Mouse (Mus musculus) MEL (cell line): ENCODE data around the gene Alkbh7. TPM values are rescaled to one million over a fixed set of nuclear protein-coding genes. Genes with fewer than 3 reads are reported as not detected.

ENCODE experiments used
- DNase-seq: peaks from one replicate; pipeline ENCODE4 v3.0.0; 2011; ENCODE audit warnings: low read depth, low spot score
- H3K27ac ChIP-seq: 2 replicates; pipeline ENCODE4 v1.5.1; 2012; ENCODE audit warnings: low read depth, mild to moderate bottlenecking, control low read depth, low read length, moderate library complexity; ENCODE audit not compliant: control insufficient read depth
- H3K27me3 ChIP-seq, 2 experiments: fragments of 150-350 bp in 1 of 2; sonication (generic) in 1 of 2; 2 replicates each; pipeline ENCODE4 v1.6.1; 2012; ENCODE audit warnings: low read length in 2 of 2, mild to moderate bottlenecking in 2 of 2, improper control_type of control experiment in 1 of 2, moderate library complexity in 1 of 2; ENCODE audit not compliant: insufficient read depth in 2 of 2, control insufficient read depth in 1 of 2
- H3K36me3 ChIP-seq, 2 experiments: 2 replicates each; pipeline ENCODE4 v1.6.1; 2012 to 2014; ENCODE audit warnings: low read length in 2 of 2, improper control_type of control experiment in 1 of 2, inconsistent platforms in 1 of 2, mild to moderate bottlenecking in 1 of 2; ENCODE audit not compliant: insufficient read depth in 2 of 2, control insufficient read depth in 1 of 2
- H3K4me1 ChIP-seq, 2 experiments: fragments of 150-350 bp in 1 of 2; sonication (generic) in 1 of 2; 2 replicates each; pipeline ENCODE4 v1.6.1; 2012; ENCODE audit warnings: low read length in 2 of 2, improper control_type of control experiment in 1 of 2, mild to moderate bottlenecking in 1 of 2; ENCODE audit not compliant: insufficient read depth in 2 of 2, control insufficient read depth in 1 of 2
- H3K4me3 ChIP-seq, 2 experiments: fragments of 150-350 bp in 1 of 2; sonication (generic) in 1 of 2; 2 replicates each; pipeline ENCODE4 v1.5.1; 2012; ENCODE audit warnings: low read depth in 2 of 2, low read length in 2 of 2, mild to moderate bottlenecking in 2 of 2, moderate library complexity in 2 of 2, control low read depth in 1 of 2, improper control_type of control experiment in 1 of 2; ENCODE audit not compliant: control insufficient read depth in 1 of 2, insufficient read depth in 1 of 2
- H3K79me2 ChIP-seq: 2 replicates; pipeline ENCODE4 v1.6.1; 2012; ENCODE audit warnings: mild to moderate bottlenecking, low read length, moderate library complexity; ENCODE audit not compliant: control insufficient read depth, poor library complexity, insufficient read depth
- H3K9ac ChIP-seq: 2 replicates; pipeline ENCODE4 v1.6.1; 2012; ENCODE audit warnings: low read depth, mild to moderate bottlenecking, control low read depth, low read length, moderate library complexity; ENCODE audit not compliant: control insufficient read depth, poor library complexity, severe bottlenecking
- H3K9me3 ChIP-seq: fragments of 150-350 bp; sonication (generic); replicated peaks from 2 replicates; pipeline ENCODE4 v1.6.1; 2012; ENCODE audit warnings: mild to moderate bottlenecking, low read length, improper control_type of control experiment, moderate library complexity; ENCODE audit not compliant: insufficient read depth
- BHLHE40 ChIP-seq: IDR thresholded peaks from 2 replicates; pipeline ENCODE4 v1.6.1; 2012; ENCODE audit warnings: low read depth, mild to moderate bottlenecking, inconsistent platforms, low read length, improper control_type of control experiment, borderline replicate concordance
- EP300 ChIP-seq, 2 experiments: IDR thresholded peaks; 2 replicates each; pipeline ENCODE4 v1.6.1; 2011; ENCODE audit warnings: improper control_type of control experiment in 2 of 2, low read length in 2 of 2, low read depth in 1 of 2, mild to moderate bottlenecking in 1 of 2
- ETS1 ChIP-seq: IDR thresholded peaks from 2 replicates; pipeline ENCODE4 v1.6.1; 2012; ENCODE audit warnings: low read depth, mild to moderate bottlenecking, inconsistent platforms, low read length, improper control_type of control experiment, moderate library complexity
- GABPA ChIP-seq: IDR thresholded peaks from 2 replicates; pipeline ENCODE4 v1.6.1; 2012; ENCODE audit warnings: low read depth, mild to moderate bottlenecking, inconsistent platforms, low read length, improper control_type of control experiment, moderate library complexity
- GATA1 ChIP-seq: IDR thresholded peaks from 2 replicates; pipeline ENCODE4 v1.6.1; 2011; ENCODE audit warnings: low read depth, low read length, improper control_type of control experiment
- HCFC1 ChIP-seq: IDR thresholded peaks from 2 replicates; pipeline ENCODE4 v1.6.1; 2012; ENCODE audit warnings: low read depth, mild to moderate bottlenecking, inconsistent platforms, low read length, improper control_type of control experiment, moderate library complexity
- KAT2A ChIP-seq: conservative IDR thresholded peaks from 2 replicates; pipeline ENCODE4 v1.6.1; 2012; ENCODE audit warnings: low read depth, low read length, improper control_type of control experiment, inconsistent platforms
- MAX ChIP-seq: IDR thresholded peaks from 2 replicates; pipeline ENCODE4 v1.6.1; 2011; ENCODE audit warnings: low read length, improper control_type of control experiment
- MAZ ChIP-seq: IDR thresholded peaks from 2 replicates; pipeline ENCODE4 v1.6.1; 2012; ENCODE audit warnings: low read depth, mild to moderate bottlenecking, inconsistent platforms, low read length, improper control_type of control experiment
- MXI1 ChIP-seq: IDR thresholded peaks from 2 replicates; pipeline ENCODE4 v1.6.1; 2011; ENCODE audit warnings: mild to moderate bottlenecking, low read depth, low read length, improper control_type of control experiment
- MYC ChIP-seq: IDR thresholded peaks from 2 replicates; pipeline ENCODE4 v1.6.1; 2011; ENCODE audit warnings: low read depth, mild to moderate bottlenecking, low read length, improper control_type of control experiment, moderate library complexity
- NRF1 ChIP-seq: IDR thresholded peaks from 2 replicates; pipeline ENCODE4 v1.6.1; 2014; ENCODE audit warnings: low read depth, mild to moderate bottlenecking, inconsistent platforms, low read length, improper control_type of control experiment, moderate library complexity; ENCODE audit not compliant: poor library complexity, insufficient read depth, severe bottlenecking
- POLR2A ChIP-seq, 2 experiments: IDR thresholded peaks; 2 replicates each; pipeline ENCODE4 v1.6.1; 2011 to 2012; ENCODE audit warnings: low read length in 2 of 2, mild to moderate bottlenecking in 2 of 2, control low read depth in 1 of 2, improper control_type of control experiment in 1 of 2, low read depth in 1 of 2, moderate library complexity in 1 of 2; ENCODE audit not compliant: control insufficient read depth in 1 of 2, insufficient read depth in 1 of 2, poor library complexity in 1 of 2
- POLR2AphosphoS2 ChIP-seq: IDR thresholded peaks from 2 replicates; pipeline ENCODE4 v1.6.1; 2011; ENCODE audit warnings: low read length, improper control_type of control experiment
- POLR2AphosphoS5 ChIP-seq: IDR thresholded peaks from 2 replicates; pipeline ENCODE4 v1.6.1; 2012; ENCODE audit warnings: low read depth, borderline replicate concordance, mild to moderate bottlenecking, inconsistent platforms, low read length, moderate library complexity, mixed read lengths
- SIN3A ChIP-seq: IDR thresholded peaks from 2 replicates; pipeline ENCODE4 v1.6.1; 2012; ENCODE audit warnings: low read length, improper control_type of control experiment, inconsistent platforms
- TBP ChIP-seq: IDR thresholded peaks from 2 replicates; pipeline ENCODE4 v1.8.0; 2011; ENCODE audit warnings: low read depth, low read length, improper control_type of control experiment
- TCF12 ChIP-seq: IDR thresholded peaks from 2 replicates; pipeline ENCODE4 v1.6.1; 2014; ENCODE audit warnings: low read depth, mild to moderate bottlenecking, inconsistent platforms, low read length, improper control_type of control experiment, moderate library complexity
- UBTF ChIP-seq: IDR thresholded peaks from 2 replicates; pipeline ENCODE4 v1.6.1; 2012; ENCODE audit warnings: low read depth, mild to moderate bottlenecking, inconsistent platforms, low read length, improper control_type of control experiment, moderate library complexity, borderline replicate concordance; ENCODE audit not compliant: insufficient read depth
- USF2 ChIP-seq, 2 experiments: IDR thresholded peaks; 2 replicates each; pipeline ENCODE4 v1.6.1; 2011 to 2012; ENCODE audit warnings: improper control_type of control experiment in 2 of 2, low read length in 2 of 2, borderline replicate concordance in 1 of 2, inconsistent platforms in 1 of 2, low read depth in 1 of 2, mild to moderate bottlenecking in 1 of 2; ENCODE audit not compliant: insufficient read depth in 1 of 2
- ZKSCAN1 ChIP-seq: IDR thresholded peaks from 2 replicates; pipeline ENCODE4 v1.6.1; 2012; ENCODE audit warnings: low read depth, mild to moderate bottlenecking, inconsistent platforms, low read length, improper control_type of control experiment, moderate library complexity
- ZMIZ1 ChIP-seq: IDR thresholded peaks from 2 replicates; pipeline ENCODE4 v1.6.1; 2012; ENCODE audit warnings: low read depth, mild to moderate bottlenecking, inconsistent platforms, low read length, improper control_type of control experiment, moderate library complexity
- ZNF384 ChIP-seq: IDR thresholded peaks from 2 replicates; pipeline ENCODE4 v1.6.1; 2012; ENCODE audit warnings: low read depth, mild to moderate bottlenecking, inconsistent platforms, low read length, improper control_type of control experiment
- polyA plus RNA-seq, 2 experiments: library from polyadenylated mRNA; stranded (reverse) in 1 of 2; unstranded in 1 of 2; fragments of >175 nt in 1 of 2; fragments of >200 nt in 1 of 2; gene quantifications; 2 replicates each; pipeline versions ENCODE4 v1.2.1 to v1.2.4; 2012; ENCODE audit warnings: low replicate concordance in 2 of 2, low read depth in 1 of 2; ENCODE audit not compliant: insufficient read length in 2 of 2, insufficient read depth in 1 of 2, missing spikeins in 1 of 2
- total RNA-seq: library from RNA; depleted of rRNA; stranded (reverse); fragments of 300-350 nt; gene quantifications from 2 replicates; pipeline ENCODE4 v1.2.3, GENCODE M21; 2012

The Alkbh7 gene
- total and polyA plus RNA-seq, 3 experiments, result 18.9 to 26.4 TPM; not detected in 1

- Histone ChIP-seq H3K4me1 (peaks cover 0 to 11% of the 10 kb centered on the region in 2 experiments; a peak in 2 of 4 replicates), H3K9me3 (no peaks in the 10 kb centered on the region), H3K36me3 (peaks cover 0 to 8% of the 10 kb centered on the region in 2 experiments; a peak in 3 of 4 replicates), H3K79me2 (peaks cover 17% of the 10 kb centered on the region), H3K27ac (peak overlapping the region; percentile 61), H3K4me3 (peak overlapping the region; percentile 72 to 86), H3K27me3 (no peaks in the 10 kb centered on the region), H3K9ac (peak overlapping the region; percentile 78)
- TF ChIP-seq TBP (no peak), POLR2AphosphoS5 (no peak), KAT2A (no peak; the same call in 1 of the 2 replicates), TCF12 (no peak), USF2 (IDR thresholded peaks at IDR 0.05; ENCODE audit: borderline replicate concordance in 1 of 2, insufficient read depth in 1 of 2, low read depth in 1 of 2, low read length in 2 of 2) (0 out of 4 replicates have a peak, but pooled peaks of 1 of the 2 experiments have one; percentile 3), POLR2A (IDR thresholded peaks at IDR 0.05; ENCODE audit: control insufficient read depth in 1 of 2, insufficient read depth in 1 of 2, low read depth in 1 of 2, low read length in 2 of 2, poor library complexity in 1 of 2) (peak in 1 of 2 experiments; percentile 9; a peak in 1 of 4 replicates), ETS1 (no peak), SIN3A (no peak), MAX (peak; percentile 94), NRF1 (0 out of 2 replicates have a peak, but pooled peaks have one; percentile 9), MYC (peak; percentile 98), POLR2AphosphoS2 (no peak), EP300 (IDR thresholded peaks at IDR 0.05; ENCODE audit: low read depth in 1 of 2, low read length in 2 of 2) (peak; percentile 9 to 13; a peak in 1 of 4 replicates), GABPA (no peak), ZMIZ1 (no peak), ZNF384 (no peak), BHLHE40 (peak; percentile 30; the same call in 1 of the 2 replicates), ZKSCAN1 (no peak), GATA1 (no peak), MAZ (peak; percentile 31; the same call in 1 of the 2 replicates), UBTF (no peak), MXI1 (peak; percentile 98), HCFC1 (no peak)
- peak; percentile 92 for DNase-seq
Observed at GRCm38 (mm10) chr17:56989467-56990114, 7.5 kb upstream of the Alkbh7 start.
